Mouse (Mus musculus): ENCODE data around the gene Acer2. TPM values are rescaled to one million over a fixed set of nuclear protein-coding genes. Genes with fewer than 3 reads are reported as not detected.

Gene Acer2
- polyA plus RNA-seq, 1 experiment from 2014 or later, result 8.4 TPM

DNA sequence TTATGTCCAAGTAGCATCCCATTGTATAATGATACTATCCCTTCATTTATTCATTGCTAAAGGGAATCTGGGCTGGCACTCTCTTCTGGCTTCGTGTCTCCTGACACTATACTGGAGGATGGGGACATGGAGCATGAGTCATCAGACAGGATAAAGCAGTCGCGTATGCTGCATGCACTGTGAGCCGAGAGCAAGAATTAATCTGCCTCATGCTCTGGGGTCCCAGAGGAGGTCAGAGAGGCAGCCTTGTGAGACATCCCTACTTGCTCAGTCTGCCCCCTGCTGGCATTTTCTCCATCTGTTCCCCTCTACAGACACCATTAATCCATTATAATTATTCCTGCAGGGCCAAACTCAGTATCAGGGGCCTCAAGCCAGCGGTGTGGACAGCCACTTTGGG lies 79.3 kb downstream of the Acer2 start:
- H3K27me3 ChIP-seq (ENCODE audit: control insufficient read depth, insufficient read depth, low read length), result no peaks in the 10 kb centered on the region
- no peak for DNase-seq (ENCODE audit: low spot score)
- H3K4me2 ChIP-seq (ENCODE audit: low read depth, low read length, severe bottlenecking), result no peak overlapping the region
- no peak overlapping the region for H3K27ac ChIP-seq (ENCODE audit: low read depth, low read length)
- no peak overlapping the region for H3K9ac ChIP-seq (ENCODE audit: low read length)
- H3K36me3 ChIP-seq (ENCODE audit: control insufficient read depth, insufficient read depth, low read length), result no peaks in the 10 kb centered on the region
- H3K9me3 ChIP-seq (ENCODE audit: control insufficient read depth, low read length), result no peaks in the 10 kb centered on the region
- ATAC-seq (replicated peaks; ENCODE audit: low FRiP score), result no peak
- H3K4me3 ChIP-seq (ENCODE audit: low read depth, low read length), result no peak overlapping the region
- WGBS, result 63% methylated on average over 5 of the region's 5 CpGs
- H3K4me1 ChIP-seq (replicated peaks; ENCODE audit: control insufficient read depth, insufficient read depth, low read length), result no peaks in the 10 kb centered on the region

GRCm38 (mm10) chr4:86955448-86955847 lies 81.3 kb downstream of the Acer2 start:
- Histone ChIP-seq H3K36me3 (ENCODE audit: control insufficient read depth, insufficient read depth, low read length) (no peaks in the 10 kb centered on the region), H3K9ac (ENCODE audit: low read length) (no peak overlapping the region), H3K4me2 (ENCODE audit: low read depth, low read length, severe bottlenecking) (no peak overlapping the region), H3K4me1 (replicated peaks; ENCODE audit: control insufficient read depth, insufficient read depth, low read length) (no peaks in the 10 kb centered on the region), H3K27ac (ENCODE audit: low read depth, low read length) (no peak overlapping the region), H3K4me3 (ENCODE audit: low read depth, low read length) (no peak overlapping the region), H3K27me3 (ENCODE audit: control insufficient read depth, insufficient read depth, low read length) (no peaks in the 10 kb centered on the region), H3K9me3 (ENCODE audit: control insufficient read depth, low read length) (no peaks in the 10 kb centered on the region)
- DNase-seq (ENCODE audit: low spot score) (no peak), ATAC-seq (replicated peaks; ENCODE audit: low FRiP score) (no peak)
- 80% methylated on average over 4 of the region's 4 CpGs for WGBS

DNA sequence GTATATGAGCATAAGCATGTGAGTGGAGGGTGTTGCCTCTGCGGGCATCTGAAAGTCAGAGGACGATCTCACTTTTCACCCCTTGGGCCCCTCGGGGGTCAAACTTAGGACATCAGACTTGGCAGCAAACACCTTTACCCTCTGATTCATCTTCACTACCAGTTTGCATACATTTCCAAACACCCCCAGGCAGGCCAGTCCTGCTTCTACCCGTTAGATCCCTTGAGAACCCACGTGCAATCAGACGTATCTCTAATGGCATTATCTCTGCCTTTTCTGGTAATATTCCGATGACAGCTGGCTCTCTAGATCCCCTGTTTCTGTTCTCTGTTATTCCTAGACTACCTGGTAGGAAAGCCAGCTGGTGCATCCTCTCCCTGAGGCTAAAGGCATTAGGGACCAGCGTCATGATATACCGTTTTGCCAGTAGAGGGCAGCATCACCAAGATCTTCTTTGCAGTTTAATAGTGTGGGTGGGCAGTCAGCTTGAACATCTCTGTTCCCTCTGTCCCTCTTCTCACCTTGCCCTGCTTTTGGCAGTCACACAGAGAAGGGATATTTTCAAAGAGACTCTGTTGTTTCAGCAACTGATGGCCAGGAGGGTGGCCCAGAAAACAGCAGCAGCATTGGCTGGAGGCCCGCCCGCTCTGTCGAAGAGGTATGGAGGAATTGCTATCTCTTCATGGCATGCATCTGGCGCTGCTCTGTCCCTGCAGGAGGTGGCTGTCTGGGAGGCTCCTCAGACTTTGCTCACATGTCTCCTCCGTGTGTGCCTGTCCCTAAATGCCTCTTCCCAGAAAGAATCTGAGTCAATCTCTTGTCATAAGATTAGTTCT lies 83.6 kb downstream of the Acer2 start:
- Histone ChIP-seq H3K9me3 (ENCODE audit: control insufficient read depth, low read length) (no peaks in the 10 kb centered on the region), H3K4me1 (replicated peaks; ENCODE audit: control insufficient read depth, insufficient read depth, low read length) (no peaks in the 10 kb centered on the region), H3K36me3 (ENCODE audit: control insufficient read depth, insufficient read depth, low read length) (no peaks in the 10 kb centered on the region), H3K4me3 (ENCODE audit: low read depth, low read length) (no peak overlapping the region), H3K27me3 (ENCODE audit: control insufficient read depth, insufficient read depth, low read length) (no peaks in the 10 kb centered on the region), H3K4me2 (ENCODE audit: low read depth, low read length, severe bottlenecking) (no peak overlapping the region), H3K27ac (ENCODE audit: low read depth, low read length) (no peak overlapping the region), H3K9ac (ENCODE audit: low read length) (no peak overlapping the region)
- DNase-seq (ENCODE audit: low spot score), result peak; percentile 67
- peak; percentile 71 for ATAC-seq (replicated peaks; ENCODE audit: low FRiP score)
- 43% methylated on average over 14 of the region's 14 CpGs for WGBS

DNA sequence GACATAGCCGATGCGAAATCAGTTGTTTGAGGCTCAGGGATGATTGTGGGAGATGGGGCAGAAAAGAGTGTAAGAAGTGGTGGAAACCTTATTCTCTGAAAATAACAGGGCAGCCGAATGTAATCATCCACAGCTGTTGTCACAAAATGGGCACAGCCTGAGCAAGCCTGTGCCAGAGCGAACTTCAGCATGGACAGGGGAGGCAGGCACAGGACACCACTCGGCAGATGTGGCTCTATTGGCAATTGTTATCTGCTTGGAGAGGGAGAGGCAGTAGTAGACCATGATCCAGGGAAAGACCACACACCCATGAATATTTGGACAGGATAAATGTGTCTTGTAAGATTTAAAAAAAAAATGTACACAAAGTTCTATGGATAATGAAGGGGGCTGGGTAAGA lies 103.1 kb downstream of the Acer2 start:
- H3K27me3 ChIP-seq (ENCODE audit: control insufficient read depth, insufficient read depth, low read length), result no peaks in the 10 kb centered on the region
- no peak for ATAC-seq (replicated peaks; ENCODE audit: low FRiP score)
- H3K4me3 ChIP-seq (ENCODE audit: low read depth, low read length), result no peak overlapping the region
- no peak for DNase-seq (ENCODE audit: low spot score)
- no peak overlapping the region for H3K27ac ChIP-seq (ENCODE audit: low read depth, low read length)
- no peaks in the 10 kb centered on the region for H3K36me3 ChIP-seq (ENCODE audit: control insufficient read depth, insufficient read depth, low read length)
- H3K9ac ChIP-seq (ENCODE audit: low read length), result no peak overlapping the region
- H3K4me1 ChIP-seq (replicated peaks; ENCODE audit: control insufficient read depth, insufficient read depth, low read length), result no peaks in the 10 kb centered on the region
- no peak overlapping the region for H3K4me2 ChIP-seq (ENCODE audit: low read depth, low read length, severe bottlenecking)
- H3K9me3 ChIP-seq (ENCODE audit: control insufficient read depth, low read length), result no peaks in the 10 kb centered on the region
- 88% methylated on average over 5 of the region's 5 CpGs for WGBS

Other genes with a start within 250 kb of the Acer2 start
- gene Plin2, start 204.3 kb upstream of the Acer2 start, polyA plus RNA-seq (2014; fragmentation: Nextera tagmentation; extraction: Ambion mirVana), result 60.5 and 66.9 TPM in 2 replicates
- 5.8 and 8.2 TPM in 2 replicates for gene Dennd4c, start 125.8 kb upstream of the Acer2 start, polyA plus RNA-seq (2014; fragmentation: Nextera tagmentation; extraction: Ambion mirVana)
- gene Rps6, start 17.0 kb upstream of the Acer2 start, polyA plus RNA-seq (2014; fragmentation: Nextera tagmentation; extraction: Ambion mirVana), result 636 and 656 TPM in 2 replicates

Data from forebrain, embryonic 11.5 days (tissue).